Comparison of ENCODE assay signal across 8 mouse cellular contexts in the genomic region with DNA sequence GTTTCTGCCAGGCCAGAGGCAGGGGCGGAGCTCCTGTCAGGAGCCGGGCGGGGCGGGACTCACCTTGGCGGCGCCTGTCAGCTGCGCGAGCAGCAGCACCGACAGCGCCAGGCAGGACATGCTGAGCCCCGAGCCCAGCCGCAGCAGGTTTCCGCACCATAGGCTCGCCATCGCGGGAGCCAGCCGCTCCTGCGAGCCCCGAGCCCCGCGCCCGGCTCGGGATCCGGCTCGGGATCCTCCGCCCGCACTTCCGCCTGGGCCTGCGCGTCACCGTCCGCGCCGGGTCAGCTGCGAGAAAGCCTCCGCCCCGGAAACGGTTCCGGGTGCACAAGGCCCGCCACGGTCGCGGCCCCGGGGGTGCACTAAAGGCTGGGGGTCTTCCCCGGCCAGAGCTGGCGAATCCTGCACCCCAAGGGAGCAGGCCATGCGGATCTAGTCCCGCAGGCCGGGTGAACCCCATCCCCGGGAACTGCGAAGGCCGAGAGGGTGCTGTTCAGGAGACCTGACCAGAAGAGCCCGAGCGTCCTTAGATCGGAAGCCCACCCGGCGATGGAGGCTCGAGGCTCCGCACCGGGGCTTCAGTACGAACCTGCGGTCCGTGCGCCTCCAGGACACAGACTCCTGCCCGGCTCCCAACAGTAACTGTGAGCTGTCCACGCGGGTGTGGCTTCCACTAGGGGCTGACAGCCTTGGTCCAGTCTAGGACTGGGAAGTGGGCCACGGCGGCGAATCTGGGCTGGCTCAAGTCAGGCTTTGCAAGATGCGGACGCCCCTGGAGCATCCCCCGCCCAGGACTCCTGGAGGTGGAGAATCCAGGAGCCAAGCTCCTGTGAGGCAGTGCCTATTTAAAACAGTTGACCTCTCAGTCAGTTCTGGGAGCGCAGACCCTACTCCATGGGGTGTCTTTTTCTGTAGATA. TPM values are rescaled to one million over a fixed set of nuclear protein-coding genes. Genes with fewer than 3 reads are reported as not detected.
DNase-seq lines count a peak whose midpoint lies in the region; ATAC-seq and TF ChIP-seq lines count a peak whose summit lies in the region.

Tmem9b (minus strand) TSS at position 868 of the 918 bp plus-strand sequence.

- peak; percentile 86 for ATAC-seq in Patski
- ATAC-seq in hindbrain, embryonic 13.5 days (ENCODE audit: low FRiP score), result peak; percentile 92

- H3K9ac ChIP-seq in hindbrain, embryonic 13.5 days, result peak within 1 kb of the TSS; percentile 95

- no peak for DNase-seq in Patski (ENCODE audit: low read depth, low spot score)
- peak; percentile 85 to 88 for DNase-seq in cerebellum, postnatal 14 days
- DNase-seq in frontal cortex, postnatal 25 days (ENCODE audit: low spot score in 2 of 2), result peak; percentile 72
- DNase-seq in left cerebral cortex, adult 11 months (ENCODE audit: low spot score), result peak; percentile 65
- DNase-seq in lung, postnatal 36 days, result peak; percentile 85
- peak; percentile 79 for DNase-seq in retina, embryonic 14.5 days (ENCODE audit: low spot score)
- DNase-seq in thymus, postnatal 36 days, result peak; percentile 81 to 85

- TF ChIP-seq CTCF in Patski (IDR thresholded peaks at IDR 0.05), result no peak

- peaks cover 11% of the 10 kb centered on the region for H3K36me3 ChIP-seq in hindbrain, embryonic 13.5 days

- peaks cover 33% of the 10 kb centered on the region for H3K4me1 ChIP-seq in hindbrain, embryonic 13.5 days (replicated peaks)

- H3K27me3 ChIP-seq in Patski, result no peaks in the 10 kb centered on the region
- no peaks in the 10 kb centered on the region for H3K27me3 ChIP-seq in hindbrain, embryonic 13.5 days

- H3K9me3 ChIP-seq in hindbrain, embryonic 13.5 days, result no peaks in the 10 kb centered on the region

- CTCF ChIA-PET in Patski (lab: Charles Lee), result interaction anchor here (0.7 to 1.1 kb wide), 3 partner anchors 10 to 134 kb away, joined by 3 to 4 read pairs (median 3); no protein-coding TSS in a partner anchor

- H3K4me2 ChIP-seq in hindbrain, embryonic 13.5 days, result peak within 1 kb of the TSS; percentile 87

- under 1% methylated on average over 74 of the region's 74 CpGs for WGBS in hindbrain, embryonic 13.5 days

- in situ Hi-C loops in Patski (cut with MboI; ENCODE audit: low pct_unique_long_range_greater_than_20kb), result no loop called here

- peak within 1 kb of the TSS; percentile 93 for H3K27ac ChIP-seq in hindbrain, embryonic 13.5 days

- POLR2A ChIA-PET in Patski (lab: Charles Lee), result interaction anchor here (1.4 kb wide), 1 partner anchor 28 kb away, joined by 3 read pairs; no protein-coding TSS in a partner anchor

- H3K4me3 ChIP-seq in hindbrain, embryonic 13.5 days, result peak within 1 kb of the TSS; percentile 86

RNA-seq across cellular contexts. Expression of gene Tmem9b, which starts in this region (rescaled TPM):
- polyA plus RNA-seq in Patski (2021), result 58.3 TPM
- 110 and 113 TPM in 2 replicates for polyA plus RNA-seq in hindbrain, embryonic 13.5 days (2015; fragmentation: Nextera tagmentation; extraction: Ambion mirVana)
